Mouse (Mus musculus) liver, embryonic 14.5 days (tissue): ENCODE measurements around the gene Focad. TPM values are rescaled to one million over a fixed set of nuclear protein-coding genes. Genes with fewer than 3 reads are reported as not detected.

Experiments used
- ATAC-seq: fragments of 200-750 bp; cut with Nextera tagmentation; 2 replicates; pipeline ENCODE4 v1.8.0; 2017; ENCODE audit warnings: moderate number of reproducible peaks, mild to moderate bottlenecking, moderate library complexity; ENCODE audit not compliant: insufficient read depth
- DNase-seq, 3 experiments: peaks; one replicate each; pipeline ENCODE4 v3.0.0-alpha.2; 2012 to 2013; ENCODE audit warnings: low read depth in 3 of 3, low spot score in 3 of 3
- H3K27ac ChIP-seq: fragments of 300-500 bp; sonication (generic); 2 replicates; pipeline ENCODE4 v1.5.1; 2014; ENCODE audit warnings: moderate library complexity, mild to moderate bottlenecking, control low read depth, inconsistent platforms
- H3K27me3 ChIP-seq: fragments of 300-500 bp; sonication (generic); 2 replicates; pipeline ENCODE4 v1.6.1; 2014; ENCODE audit warnings: mild to moderate bottlenecking, low read length, moderate library complexity; ENCODE audit not compliant: control insufficient read depth, insufficient read depth
- H3K36me3 ChIP-seq: fragments of 300-500 bp; sonication (generic); replicated peaks from 2 replicates; pipeline ENCODE4 v1.6.1; 2014; ENCODE audit warnings: low read depth; ENCODE audit not compliant: control insufficient read depth, insufficient read depth
- H3K4me1 ChIP-seq, 2 experiments: fragments of 200-500 bp in 1 of 2; fragments of 300-500 bp in 1 of 2; sonication (generic) in 1 of 2; replicated peaks; 2 replicates each; pipeline ENCODE4 v1.6.1; 2012 to 2014; ENCODE audit warnings: antibody characterized with exemption in 1 of 2, inconsistent platforms in 1 of 2, low read length in 1 of 2; ENCODE audit not compliant: control insufficient read depth in 2 of 2, insufficient read depth in 2 of 2
- H3K4me2 ChIP-seq: fragments of 300-500 bp; sonication (generic); 2 replicates; pipeline ENCODE4 v1.6.1; 2014; ENCODE audit warnings: low read depth, mild to moderate bottlenecking, control low read depth, moderate library complexity
- H3K4me3 ChIP-seq, 2 experiments: fragments of 200-500 bp in 1 of 2; fragments of 300-500 bp in 1 of 2; sonication (generic) in 1 of 2; 2 replicates each; pipeline ENCODE4 v1.5.1; 2012 to 2014; ENCODE audit warnings: low read depth in 2 of 2, low read length in 2 of 2, mild to moderate bottlenecking in 2 of 2, control low read depth in 1 of 2, inconsistent platforms in 1 of 2, moderate library complexity in 1 of 2; ENCODE audit not compliant: insufficient read depth in 1 of 2
- H3K9ac ChIP-seq: fragments of 300-500 bp; sonication (generic); replicated peaks from 2 replicates; pipeline ENCODE4 v1.6.1; 2014; ENCODE audit warnings: mild to moderate bottlenecking, control low read depth, moderate library complexity
- H3K9me3 ChIP-seq: fragments of 300-500 bp; sonication (generic); 2 replicates; pipeline ENCODE4 v1.6.1; 2016; ENCODE audit warnings: low read length, mixed read lengths; ENCODE audit not compliant: control insufficient read depth
- CTCF ChIP-seq: IDR thresholded peaks from 2 replicates; pipeline ENCODE4 v1.5.1; 2016; ENCODE audit warnings: antibody characterized with exemption, low read depth, control low read depth
- EP300 ChIP-seq: IDR thresholded peaks from 2 replicates; pipeline ENCODE4 v1.6.1; 2016; ENCODE audit warnings: antibody characterized with exemption, low read depth
- WGBS: fragments of 180-500 bp; shearing (Covaris S2); extraction: QIAGEN DNeasy Blood & Tissue Kit; methylation state at CpG from one replicate; pipeline ENCODE4 v1.1.7; 2014; ENCODE audit not compliant: insufficient replicate concordance; 5-methylcytosine and 5-hydroxymethylcytosine counted together
- polyA plus RNA-seq, 2 experiments: library from polyadenylated mRNA; depleted of rRNA in 1 of 2; stranded (reverse) in 1 of 2; unstranded in 1 of 2; fragments of >200 nt; fragmentation: Nextera tagmentation in 1 of 2; extraction: Ambion mirVana in 1 of 2; gene quantifications; 2 replicates each; pipeline versions ENCODE4 v1.2.1 to v1.2.3; 2012 to 2014

Gene Focad
- polyA plus RNA-seq, 2 experiments, result 5.2 to 8.9 TPM

DNA sequence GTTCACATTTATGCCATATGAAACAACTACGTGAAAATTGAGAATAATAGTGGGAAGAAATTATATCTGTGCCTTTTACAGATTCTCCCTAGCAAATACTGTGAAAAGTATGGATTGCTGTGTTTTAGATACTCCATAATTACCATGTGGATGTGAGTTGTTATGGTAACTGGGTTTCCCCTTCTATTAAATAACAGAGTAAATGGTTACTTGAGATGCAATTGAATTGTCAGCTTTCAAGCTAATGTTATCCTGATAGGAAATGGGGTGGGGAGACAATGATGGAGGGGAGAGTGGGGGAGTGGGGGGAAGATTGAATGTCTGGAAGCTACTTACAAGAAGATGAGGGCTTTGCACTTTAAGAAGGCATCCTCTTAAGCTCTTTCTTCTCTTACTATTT, 225.6 kb downstream of the Focad start:
- no peaks in the 10 kb centered on the region for H3K27me3 ChIP-seq
- 78% methylated on average over 1 of the region's 1 CpGs for WGBS
- no peaks in the 10 kb centered on the region for H3K4me1 ChIP-seq
- H3K4me3 ChIP-seq, result no peak overlapping the region
- no peak overlapping the region for H3K27ac ChIP-seq
- no peaks in the 10 kb centered on the region for H3K36me3 ChIP-seq
- H3K9ac ChIP-seq, result no peak overlapping the region
- TF ChIP-seq EP300, result no peak
- no peak for TF ChIP-seq CTCF
- ATAC-seq (no peak), DNase-seq (no peak)
- no peak overlapping the region for H3K4me2 ChIP-seq
- no peaks in the 10 kb centered on the region for H3K9me3 ChIP-seq

GRCm38 (mm10) chr4:88325392-88325791, 231.0 kb downstream of the Focad start:
- H3K27me3 ChIP-seq, result no peaks in the 10 kb centered on the region
- H3K4me2 ChIP-seq, result no peak overlapping the region
- 65% methylated on average over 5 of the region's 5 CpGs for WGBS
- no peak overlapping the region for H3K4me3 ChIP-seq
- H3K27ac ChIP-seq, result no peak overlapping the region
- ATAC-seq (no peak), DNase-seq (no peak)
- no peak overlapping the region for H3K9ac ChIP-seq
- TF ChIP-seq EP300 (no peak), CTCF (no peak)
- no peaks in the 10 kb centered on the region for H3K4me1 ChIP-seq
- no peaks in the 10 kb centered on the region for H3K36me3 ChIP-seq
- H3K9me3 ChIP-seq, result no peaks in the 10 kb centered on the region

GRCm38 (mm10) chr4:88334533-88334932, 240.1 kb downstream of the Focad start:
- 57% methylated on average over 4 of the region's 4 CpGs for WGBS
- DNase-seq (no peak), ATAC-seq (no peak)

GRCm38 (mm10) chr4:88336753-88337152, 242.3 kb downstream of the Focad start:
- Histone ChIP-seq H3K4me3 (no peak overlapping the region), H3K9me3 (no peaks in the 10 kb centered on the region), H3K4me2 (no peak overlapping the region), H3K36me3 (no peaks in the 10 kb centered on the region), H3K27ac (no peak overlapping the region), H3K27me3 (no peaks in the 10 kb centered on the region), H3K9ac (no peak overlapping the region), H3K4me1 (no peaks in the 10 kb centered on the region)
- 48% methylated on average over 2 of the region's 2 CpGs for WGBS
- DNase-seq (no peak), ATAC-seq (no peak)
- no peak for TF ChIP-seq EP300
- no peak for TF ChIP-seq CTCF

More at GRCm38 (mm10) chr4:88334533-88334932, 240.1 kb downstream of the Focad start:
- no peak overlapping the region for H3K4me2 ChIP-seq
- H3K4me3 ChIP-seq, result no peak overlapping the region
- no peak for TF ChIP-seq EP300
- TF ChIP-seq CTCF, result no peak
- H3K9ac ChIP-seq, result no peak overlapping the region
- no peak overlapping the region for H3K27ac ChIP-seq
- no peaks in the 10 kb centered on the region for H3K36me3 ChIP-seq
- no peaks in the 10 kb centered on the region for H3K4me1 ChIP-seq
- no peaks in the 10 kb centered on the region for H3K27me3 ChIP-seq
- H3K9me3 ChIP-seq, result no peaks in the 10 kb centered on the region

DNA sequence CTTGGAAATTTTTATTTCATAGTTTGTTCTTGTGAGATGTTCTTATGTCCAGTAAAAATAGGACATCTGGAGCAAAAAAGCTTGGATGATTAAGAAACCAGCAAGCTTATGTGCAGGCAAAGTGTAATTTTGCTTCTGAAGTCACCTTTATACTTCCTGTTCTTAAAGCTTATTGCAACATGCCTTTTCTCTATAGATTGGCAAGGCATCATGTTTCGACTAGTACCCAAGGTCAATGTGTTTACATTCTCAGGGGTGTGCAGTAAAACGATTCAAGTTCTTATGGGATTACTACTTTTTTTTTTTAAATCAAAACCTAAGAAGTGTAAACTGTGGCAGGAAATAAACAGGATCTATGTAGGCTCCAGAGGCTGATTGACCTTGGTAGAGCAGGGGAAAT, 242.9 kb downstream of the Focad start:
- DNase-seq, result no peak
- Histone ChIP-seq H3K4me2 (no peak overlapping the region), H3K27me3 (no peaks in the 10 kb centered on the region), H3K27ac (no peak overlapping the region), H3K9me3 (no peaks in the 10 kb centered on the region), H3K36me3 (no peaks in the 10 kb centered on the region), H3K9ac (no peak overlapping the region), H3K4me1 (no peaks in the 10 kb centered on the region), H3K4me3 (no peak overlapping the region)
- no peak for ATAC-seq
- 45% methylated on average over 2 of the region's 2 CpGs for WGBS
- TF ChIP-seq CTCF (no peak), EP300 (no peak)
